Mouse (Mus musculus): ENCODE measurements at regions not wholly inside any gene's neighbourhood (a gene's known extent, or its start where the extent isn't known, plus 50 kb on each side); places are given as distances from the start of the nearest gene placed in this dataset.

- Histone ChIP-seq H3K4me2 (no peak overlapping the region), H3K9ac (no peak overlapping the region), H3K27ac (replicated peaks) (no peak overlapping the region), H3K36me3 (no peaks in the 10 kb centered on the region), H3K4me1 (replicated peaks) (no peaks in the 10 kb centered on the region), H3K4me3 (no peak overlapping the region), H3K27me3 (no peaks in the 10 kb centered on the region), H3K9me3 (no peaks in the 10 kb centered on the region)
- 94% methylated on average over 8 of the region's 8 CpGs for WGBS
- no peak for ATAC-seq (ENCODE audit: low FRiP score, low read depth)
Observed at GRCm38 (mm10) chr14:105619449-105619848, 277.2 kb downstream of the Spry2 start.

DNA sequence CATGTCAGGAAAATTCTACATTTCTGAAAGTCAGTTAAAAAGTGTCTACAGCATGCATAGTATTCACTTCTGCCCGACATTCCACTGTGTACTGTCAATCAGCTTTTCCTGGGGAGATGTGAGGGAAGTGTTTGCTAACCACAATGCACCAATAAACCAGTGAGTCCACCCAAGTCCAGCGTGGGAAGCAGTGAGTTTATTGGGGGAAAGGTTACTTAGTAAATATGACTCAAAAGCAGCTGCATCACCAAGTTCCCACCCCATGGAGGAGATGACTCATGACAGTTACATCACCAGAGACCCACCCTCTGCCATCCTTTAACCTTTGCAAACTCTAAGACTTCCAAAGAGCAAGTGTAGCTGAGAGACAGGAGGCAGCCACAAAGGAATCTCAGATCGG, 280.9 kb downstream of the Spry2 start:
- Histone ChIP-seq H3K36me3 (no peaks in the 10 kb centered on the region), H3K4me3 (no peak overlapping the region), H3K4me1 (replicated peaks) (no peaks in the 10 kb centered on the region), H3K27ac (replicated peaks) (no peak overlapping the region), H3K4me2 (no peak overlapping the region), H3K27me3 (no peaks in the 10 kb centered on the region), H3K9me3 (no peaks in the 10 kb centered on the region), H3K9ac (no peak overlapping the region)
- no peak for ATAC-seq (ENCODE audit: low FRiP score, low read depth)
- 88% methylated on average over 3 of the region's 3 CpGs for WGBS

GRCm38 (mm10) chr14:105612794-105613193, 283.8 kb downstream of the Spry2 start:
- Histone ChIP-seq H3K27ac (replicated peaks) (no peak overlapping the region), H3K4me1 (replicated peaks) (no peaks in the 10 kb centered on the region), H3K27me3 (no peaks in the 10 kb centered on the region), H3K9me3 (no peaks in the 10 kb centered on the region), H3K9ac (no peak overlapping the region), H3K4me3 (no peak overlapping the region), H3K4me2 (no peak overlapping the region), H3K36me3 (no peaks in the 10 kb centered on the region)
- WGBS, result 94% methylated on average over 3 of the region's 3 CpGs
- no peak for ATAC-seq (ENCODE audit: low FRiP score, low read depth)

GRCm38 (mm10) chr14:105608804-105609203, 287.8 kb downstream of the Spry2 start:
- Histone ChIP-seq H3K36me3 (no peaks in the 10 kb centered on the region), H3K9ac (no peak overlapping the region), H3K9me3 (no peaks in the 10 kb centered on the region), H3K4me3 (no peak overlapping the region), H3K27ac (replicated peaks) (no peak overlapping the region), H3K27me3 (no peaks in the 10 kb centered on the region), H3K4me1 (replicated peaks) (no peaks in the 10 kb centered on the region), H3K4me2 (no peak overlapping the region)
- WGBS, result 88% methylated on average over 4 of the region's 4 CpGs
- ATAC-seq (ENCODE audit: low FRiP score, low read depth), result no peak

- WGBS, result 75% methylated on average over 3 of the region's 3 CpGs
- Histone ChIP-seq H3K4me1 (replicated peaks) (no peaks in the 10 kb centered on the region), H3K9ac (no peak overlapping the region), H3K27me3 (no peaks in the 10 kb centered on the region), H3K36me3 (no peaks in the 10 kb centered on the region), H3K27ac (replicated peaks) (no peak overlapping the region), H3K9me3 (no peaks in the 10 kb centered on the region), H3K4me2 (no peak overlapping the region), H3K4me3 (no peak overlapping the region)
- ATAC-seq (ENCODE audit: low FRiP score, low read depth), result no peak
Observed at GRCm38 (mm10) chr14:105606551-105606950, 290.1 kb downstream of the Spry2 start.

GRCm38 (mm10) chr14:105604451-105604850, 292.2 kb downstream of the Spry2 start:
- Histone ChIP-seq H3K4me2 (no peak overlapping the region), H3K4me1 (replicated peaks) (0 out of 2 replicates have a peak, but pooled peaks cover 4% of the 10 kb centered on the region), H3K27me3 (no peaks in the 10 kb centered on the region), H3K4me3 (no peak overlapping the region), H3K9ac (no peak overlapping the region), H3K27ac (replicated peaks) (no peak overlapping the region), H3K36me3 (no peaks in the 10 kb centered on the region), H3K9me3 (no peaks in the 10 kb centered on the region)
- WGBS, result 94% methylated on average over 6 of the region's 6 CpGs
- ATAC-seq (ENCODE audit: low FRiP score, low read depth), result no peak

DNA sequence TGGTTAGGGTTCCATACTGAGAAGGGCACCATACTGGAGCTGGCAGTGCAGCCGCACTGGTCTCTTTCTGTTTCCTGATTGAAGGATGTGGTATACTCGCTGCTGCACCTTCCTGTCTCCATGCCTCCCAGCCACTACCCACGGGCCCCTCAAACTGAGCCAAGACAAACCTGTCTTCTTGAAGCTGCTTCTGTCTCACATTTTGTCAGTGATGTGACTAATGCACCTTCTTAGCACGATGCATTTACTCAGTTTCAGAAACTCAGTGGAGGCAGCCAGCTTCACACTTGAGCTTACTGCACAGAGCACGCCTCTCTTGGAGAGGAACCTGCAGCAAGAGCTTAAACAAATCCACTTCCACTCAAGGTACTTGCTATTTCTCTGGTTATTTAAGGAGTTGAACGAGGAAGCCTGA, 293.6 kb downstream of the Spry2 start:
- Histone ChIP-seq H3K4me1 (replicated peaks) (0 out of 2 replicates have a peak, but pooled peaks cover 4% of the 10 kb centered on the region), H3K9ac (no peak overlapping the region), H3K9me3 (no peaks in the 10 kb centered on the region), H3K4me3 (no peak overlapping the region), H3K4me2 (no peak overlapping the region), H3K36me3 (no peaks in the 10 kb centered on the region), H3K27ac (replicated peaks) (no peak overlapping the region), H3K27me3 (no peaks in the 10 kb centered on the region)
- WGBS, result 85% methylated on average over 6 of the region's 6 CpGs
- ATAC-seq (ENCODE audit: low FRiP score, low read depth), result no peak

- ATAC-seq (ENCODE audit: low FRiP score, low read depth), result no peak
- Histone ChIP-seq H3K9me3 (no peaks in the 10 kb centered on the region), H3K4me2 (no peak overlapping the region), H3K36me3 (no peaks in the 10 kb centered on the region), H3K4me1 (replicated peaks) (0 out of 2 replicates have a peak, but pooled peaks cover 4% of the 10 kb centered on the region), H3K27ac (replicated peaks) (no peak overlapping the region), H3K4me3 (no peak overlapping the region), H3K27me3 (no peaks in the 10 kb centered on the region), H3K9ac (no peak overlapping the region)
- WGBS, result 77% methylated on average over 24 of the region's 24 CpGs
Observed at GRCm38 (mm10) chr14:105599550-105600453, 296.8 kb downstream of the Spry2 start.

DNA sequence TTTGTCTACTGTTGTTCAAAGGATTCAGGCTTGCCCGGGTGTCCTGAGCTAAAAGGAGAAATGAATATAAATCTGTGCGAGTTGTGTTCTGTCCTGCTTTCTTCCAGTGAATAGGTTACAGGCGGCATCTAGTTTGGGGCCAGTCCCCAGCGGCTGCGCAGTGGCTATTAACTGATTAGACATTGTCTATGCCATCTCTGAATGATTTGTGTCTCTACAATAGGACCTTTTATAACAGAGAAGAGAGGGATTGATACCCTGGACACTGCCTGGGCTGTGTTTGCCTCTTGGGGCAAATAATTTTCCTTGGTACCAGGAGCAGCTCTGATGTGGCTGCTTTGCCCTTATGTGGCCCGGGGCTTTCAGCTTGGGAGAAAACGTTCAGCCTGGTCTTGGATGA, 306.9 kb downstream of the Spry2 start:
- Histone ChIP-seq H3K36me3 (no peaks in the 10 kb centered on the region), H3K27me3 (no peaks in the 10 kb centered on the region), H3K4me3 (no peak overlapping the region), H3K4me1 (replicated peaks) (peaks cover 20% of the 10 kb centered on the region), H3K27ac (replicated peaks) (peak overlapping the region; percentile 74), H3K9me3 (no peaks in the 10 kb centered on the region), H3K4me2 (peak overlapping the region; percentile 1; the same call in 1 of the 2 replicates), H3K9ac (no peak overlapping the region)
- no peak for ATAC-seq (ENCODE audit: low FRiP score, low read depth)
- WGBS, result 63% methylated on average over 7 of the region's 7 CpGs

- ATAC-seq (ENCODE audit: low FRiP score, low read depth), result no peak
- WGBS, result 82% methylated on average over 20 of the region's 20 CpGs
- peak overlapping the region; percentile 74 for H3K27ac ChIP-seq (replicated peaks)
- no peaks in the 10 kb centered on the region for H3K9me3 ChIP-seq
- H3K9ac ChIP-seq, result no peak overlapping the region
- no peaks in the 10 kb centered on the region for H3K27me3 ChIP-seq
- no peaks in the 10 kb centered on the region for H3K36me3 ChIP-seq
- H3K4me3 ChIP-seq, result no peak overlapping the region
- peak overlapping the region; percentile 1; the same call in 1 of the 2 replicates for H3K4me2 ChIP-seq
- H3K4me1 ChIP-seq (replicated peaks), result peaks cover 20% of the 10 kb centered on the region
Observed at GRCm38 (mm10) chr14:105589261-105589660, 307.4 kb downstream of the Spry2 start.

DNA sequence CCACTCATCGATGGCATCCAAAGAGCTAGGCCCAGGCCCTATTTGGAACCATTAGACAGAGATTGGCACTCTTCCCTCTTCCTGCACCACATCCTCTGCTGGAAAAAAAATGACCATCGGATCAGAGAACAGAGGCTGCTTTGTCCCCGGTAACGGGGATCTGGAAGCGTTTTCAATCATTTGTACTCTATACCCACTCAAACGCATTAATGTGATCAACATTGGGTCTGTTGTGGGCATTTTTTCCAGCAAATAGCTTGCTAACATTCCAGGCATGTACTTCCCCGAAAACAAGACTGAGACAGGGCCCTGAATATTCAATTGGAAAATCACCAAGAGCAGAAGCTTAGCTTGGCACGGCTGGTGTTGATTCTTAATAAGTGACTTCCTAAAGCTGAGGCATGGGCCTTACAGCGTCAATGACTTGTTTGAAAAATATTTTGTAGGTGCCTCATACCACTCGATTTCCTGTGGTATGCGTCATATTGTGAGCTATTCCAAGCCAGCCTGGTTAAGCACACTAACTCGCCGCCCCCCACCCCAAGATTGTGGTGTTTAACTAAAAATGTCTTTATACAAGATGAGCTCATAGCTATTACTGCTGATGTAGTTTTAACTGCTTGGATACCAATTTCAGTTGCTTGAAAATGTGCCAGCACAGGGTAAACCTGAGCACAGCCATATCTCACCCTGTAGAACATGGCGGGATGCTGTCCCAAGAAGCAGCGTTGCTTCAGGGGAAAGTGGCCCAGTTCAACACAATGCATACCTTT, 308.0 kb downstream of the Spry2 start:
- Histone ChIP-seq H3K9me3 (no peaks in the 10 kb centered on the region), H3K4me3 (no peak overlapping the region), H3K4me1 (replicated peaks) (peaks cover 20% of the 10 kb centered on the region), H3K36me3 (no peaks in the 10 kb centered on the region), H3K4me2 (no peak overlapping the region), H3K9ac (no peak overlapping the region), H3K27ac (replicated peaks) (peak overlapping the region; percentile 74), H3K27me3 (no peaks in the 10 kb centered on the region)
- 50% methylated on average over 15 of the region's 15 CpGs for WGBS
- peak; percentile 92 for ATAC-seq (ENCODE audit: low FRiP score, low read depth)

DNA sequence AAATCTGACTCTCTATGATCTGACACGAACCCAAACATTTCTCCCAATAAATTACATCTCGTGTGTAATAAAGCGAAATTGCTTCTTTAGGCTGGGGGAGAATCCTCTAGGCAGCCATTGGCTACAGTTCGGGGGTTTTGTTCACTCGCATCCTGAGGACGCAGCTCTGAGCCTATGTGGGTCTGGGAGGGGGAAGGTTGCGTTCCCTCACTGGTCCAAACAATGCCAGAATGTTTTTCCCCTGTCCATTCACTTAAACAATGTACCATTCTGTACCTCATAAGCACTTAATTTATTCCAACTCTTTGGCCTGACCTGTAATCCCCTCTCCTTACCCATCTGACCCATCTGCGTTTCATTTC, 308.6 kb downstream of the Spry2 start:
- no peak; the same call in 1 of the 2 replicates for ATAC-seq (ENCODE audit: low FRiP score, low read depth)
- H3K4me1 ChIP-seq (replicated peaks), result peaks cover 20% of the 10 kb centered on the region
- 51% methylated on average over 8 of the region's 8 CpGs for WGBS
- peak overlapping the region; percentile 74 for H3K27ac ChIP-seq (replicated peaks)
- H3K27me3 ChIP-seq, result no peaks in the 10 kb centered on the region
- H3K4me3 ChIP-seq, result no peak overlapping the region
- H3K9me3 ChIP-seq, result no peaks in the 10 kb centered on the region
- H3K9ac ChIP-seq, result no peak overlapping the region
- H3K4me2 ChIP-seq, result no peak overlapping the region
- no peaks in the 10 kb centered on the region for H3K36me3 ChIP-seq

Measured in hindbrain, embryonic 15.5 days (tissue).